ENCODE assay signal across 11 mouse cellular contexts in the genomic region with DNA sequence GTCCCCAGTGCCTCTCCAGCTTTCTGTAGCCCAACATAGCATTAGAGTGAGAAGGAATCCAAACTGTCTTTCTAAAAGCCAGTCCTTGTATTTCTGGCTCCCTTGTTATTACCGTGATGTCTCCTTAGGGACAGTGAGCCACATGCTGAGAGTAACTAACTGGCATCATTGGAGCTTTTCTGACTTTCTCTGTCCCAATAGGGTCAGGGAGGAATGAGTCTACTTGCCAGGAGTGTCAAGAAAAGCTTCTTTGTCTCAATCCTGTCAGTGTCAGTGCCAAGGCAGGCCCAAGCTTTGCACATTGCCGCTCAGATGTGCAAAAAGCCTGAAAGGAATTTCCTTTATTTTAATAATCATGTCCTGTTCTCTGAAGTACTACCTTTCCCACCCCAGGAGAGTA. TPM values are rescaled to one million over a fixed set of nuclear protein-coding genes. Genes with fewer than 3 reads are reported as not detected.
DNase-seq lines count a peak whose midpoint lies in the region.
"Had no signal": no experiment of that assay in that cellular context is flagged by ENCODE, and none has a peak within 500 bp of the region (broad histone marks: within the 10 kb centered on the region; RNA-seq: fewer than 3 reads in every experiment).

No protein-coding gene starts in this region.

- peak; percentile 8 for DNase-seq in gastrocnemius, postnatal 25 days
- no peak for DNase-seq in gastrocnemius, adult 8-10 months (ENCODE audit: low spot score in 2 of 2)
- peak; percentile 7 for DNase-seq in left cerebral cortex, postnatal 4 days
- DNase-seq in left cerebral cortex, postnatal 14 days (ENCODE audit: low spot score in 2 of 2): no peak
- peak; percentile 68 for DNase-seq in Muller cell, postnatal 12 days (ENCODE audit: inconsistent ontology term)
- peak; percentile 16 for DNase-seq in skeletal muscle tissue, adult 2 months (ENCODE audit: low read depth, low spot score)
- DNase-seq: adrenal gland, adult 8-10 months; adrenal gland, postnatal 36 days; cerebellum, postnatal 25 days; gastrocnemius, adult 2 months; heart, adult 2 months had no signal

- intact Hi-C loops in left cerebral cortex, postnatal 4 days (cut with DNase I): no loop called here
- intact Hi-C loops in left cerebral cortex, postnatal 14 days (cut with DNase I): no loop called here

RNA-seq across cellular contexts. Expression of gene Fjx1, which starts 23.8 kb away (rescaled TPM):
- 1 to 10 TPM in 1 of 2 experiments, under 1 TPM in 1; 0.77 to 1.0 TPM for total RNA-seq in gastrocnemius, postnatal 25 days (2021)
- under 1 TPM; 0.07 to 0.63 (median 0.42) TPM for total RNA-seq in gastrocnemius, adult 8-10 months (2022)
- total RNA-seq in left cerebral cortex, postnatal 4 days (2021): 10 to 100 TPM; 65.1 to 65.3 TPM
- total RNA-seq in left cerebral cortex, postnatal 14 days (2021): 10 to 100 TPM; 85.8 to 97.7 TPM

Comparison
In these comparisons a context has a peak if more than half of its experiments do, and no peak if none do; other contexts are left out.
1. DNase-seq: peak in gastrocnemius, postnatal 25 days (single experiment), left cerebral cortex, postnatal 4 days (single experiment), Muller cell, postnatal 12 days (single experiment) and skeletal muscle tissue, adult 2 months (single experiment); none in gastrocnemius, adult 8-10 months (0 of 2) and left cerebral cortex, postnatal 14 days (0 of 2).
2. RNA of gene Fjx1, which starts 23.8 kb away (total RNA-seq): 85.8 to 97.7 TPM in left cerebral cortex, postnatal 14 days and 65.1 to 65.3 TPM in left cerebral cortex, postnatal 4 days; 0.77 to 1.0 TPM in gastrocnemius, postnatal 25 days and 0.07 to 0.63 TPM in gastrocnemius, adult 8-10 months; every median in the first group is over 10 times any median in the second.